Mouse (Mus musculus) adrenal gland, postnatal 25 days (tissue): ENCODE results near the gene Rock2. TPM values are rescaled to one million over a fixed set of nuclear protein-coding genes. Genes with fewer than 3 reads are reported as not detected.

Experiments
- DNase-seq: peaks from one replicate; pipeline ENCODE4 v3.0.0; 2021; ENCODE audit warnings: mixed read lengths
- total RNA-seq: library from RNA; stranded (reverse); gene quantifications from 2 replicates; pipeline ENCODE4 v1.2.3, GENCODE M21; 2021

Gene Rock2
- total RNA-seq, 1 experiment from 2014 or later, result 88.5 TPM

GRCm38 (mm10) chr12:16900625-16901222, 6.0 kb downstream of the Rock2 start:
- DNase-seq, result peak; percentile 41

GRCm38 (mm10) chr12:16903949-16904635, 9.4 kb downstream of the Rock2 start:
- DNase-seq, result no peak

GRCm38 (mm10) chr12:16907282-16907846, 12.7 kb downstream of the Rock2 start:
- DNase-seq, result peak; percentile 47

GRCm38 (mm10) chr12:16907953-16908648, 13.4 kb downstream of the Rock2 start:
- DNase-seq, result no peak

- no peak for DNase-seq
Measured at GRCm38 (mm10) chr12:16911524-16911923, 16.8 kb downstream of the Rock2 start.

- no peak for DNase-seq
Measured at GRCm38 (mm10) chr12:16912600-16912999, 17.9 kb downstream of the Rock2 start.

- DNase-seq, result no peak
Measured at GRCm38 (mm10) chr12:16920186-16920860, 25.6 kb downstream of the Rock2 start.

- DNase-seq, result no peak
Measured at GRCm38 (mm10) chr12:16927889-16928288, 33.2 kb downstream of the Rock2 start.

- DNase-seq, result no peak
Measured at GRCm38 (mm10) chr12:16934423-16934822, 39.7 kb downstream of the Rock2 start.

GRCm38 (mm10) chr12:16941976-16942375, 47.3 kb downstream of the Rock2 start:
- no peak for DNase-seq

- no peak for DNase-seq
Measured at GRCm38 (mm10) chr12:16948239-16948638, 53.5 kb downstream of the Rock2 start.

GRCm38 (mm10) chr12:16958851-16959250, 64.2 kb downstream of the Rock2 start:
- DNase-seq, result no peak

- DNase-seq, result no peak
Measured at GRCm38 (mm10) chr12:16963354-16963753, 68.7 kb downstream of the Rock2 start.

GRCm38 (mm10) chr12:16966811-16967210, 72.1 kb downstream of the Rock2 start:
- DNase-seq, result no peak

GRCm38 (mm10) chr12:16977120-16977519, 82.4 kb downstream of the Rock2 start:
- no peak for DNase-seq

GRCm38 (mm10) chr12:16985778-16986177, 91.1 kb downstream of the Rock2 start:
- no peak for DNase-seq

GRCm38 (mm10) chr12:16991376-16991775, 96.7 kb downstream of the Rock2 start:
- no peak for DNase-seq

GRCm38 (mm10) chr12:16992355-16992754, 97.7 kb downstream of the Rock2 start:
- no peak for DNase-seq

- DNase-seq, result no peak
Measured at GRCm38 (mm10) chr12:16994291-16994690, 99.6 kb downstream of the Rock2 start.

- no peak for DNase-seq
Measured at GRCm38 (mm10) chr12:16996281-16996680, 101.6 kb downstream of the Rock2 start.

GRCm38 (mm10) chr12:16996886-16997462, 102.3 kb downstream of the Rock2 start:
- no peak for DNase-seq

GRCm38 (mm10) chr12:16999146-16999545, 104.5 kb downstream of the Rock2 start:
- DNase-seq, result no peak
